Mouse (Mus musculus) embryonic fibroblast, embryonic 13.5 days (primary cell): ENCODE results near the gene Olfr572. TPM values are rescaled to one million over a fixed set of nuclear protein-coding genes. Genes with fewer than 3 reads are reported as not detected.

Experiments
- H3K27ac ChIP-seq: 2 replicates; pipeline ENCODE4 v1.5.1; 2012; ENCODE audit warnings: low read length, control low read depth, inconsistent platforms; ENCODE audit not compliant: insufficient read depth
- H3K4me1 ChIP-seq: 2 replicates; pipeline ENCODE4 v1.6.1; 2011; ENCODE audit warnings: low read length; ENCODE audit not compliant: control insufficient read depth, insufficient read depth
- H3K4me3 ChIP-seq: 2 replicates; pipeline ENCODE4 v1.5.1; 2011; ENCODE audit warnings: mild to moderate bottlenecking, control low read depth, low read length; ENCODE audit not compliant: insufficient read depth
- CTCF ChIP-seq: IDR thresholded peaks from 2 replicates; pipeline ENCODE4 v1.5.1; 2011; ENCODE audit warnings: mild to moderate bottlenecking, control low read depth, low read length, moderate library complexity, borderline replicate concordance; ENCODE audit not compliant: insufficient read depth
- POLR2A ChIP-seq: IDR thresholded peaks from 2 replicates; pipeline ENCODE4 v1.6.1; 2011; ENCODE audit warnings: low read depth, mild to moderate bottlenecking, control low read depth, low read length, moderate library complexity
- polyA plus RNA-seq: library from polyadenylated mRNA; stranded (reverse); fragments of >200 nt; gene quantifications from 2 replicates; pipeline ENCODE4 v1.2.4, GENCODE M21; 2011; ENCODE audit warnings: low read depth; ENCODE audit not compliant: missing spikeins, insufficient read length

Olfr572 gene
- not detected in 2 replicates for polyA plus RNA-seq

- TF ChIP-seq POLR2A (no peak), CTCF (no peak)
- Histone ChIP-seq H3K4me1 (no peaks in the 10 kb centered on the region), H3K27ac (no peak within 1 kb of the TSS), H3K4me3 (no peak within 1 kb of the TSS)
Measured at GRCm38 (mm10) chr7:102924109-102924508, at the start of gene Olfr572. TSS of gene Olfr572 (plus strand) at chr7:102924409.

GRCm38 (mm10) chr7:102876822-102877221 lies 47.4 kb upstream of the Olfr572 start, which contains the start of gene Olfr568:
TSS of gene Olfr568 (plus strand) at chr7:102877122.
- Histone ChIP-seq H3K27ac (no peak within 1 kb of the TSS), H3K4me3 (no peak within 1 kb of the TSS), H3K4me1 (no peaks in the 10 kb centered on the region)
- TF ChIP-seq CTCF (no peak), POLR2A (no peak)

GRCm38 (mm10) chr7:102890782-102891181 lies 33.4 kb upstream of the Olfr572 start, which contains the start of gene Olfr569:
TSS of gene Olfr569 (minus strand) at chr7:102890882.
- no peak within 1 kb of the TSS for H3K27ac ChIP-seq

GRCm38 (mm10) chr7:102915261-102915660 lies 8.9 kb upstream of the Olfr572 start:
- Histone ChIP-seq H3K4me1 (no peaks in the 10 kb centered on the region), H3K27ac (no peak overlapping the region), H3K4me3 (no peak overlapping the region)
- TF ChIP-seq POLR2A (no peak), CTCF (no peak)

More at GRCm38 (mm10) chr7:102890782-102891181, 33.4 kb upstream of the Olfr572 start, which contains the start of gene Olfr569:
- H3K4me1 ChIP-seq = no peaks in the 10 kb centered on the region
- TF ChIP-seq POLR2A (no peak), CTCF (no peak)
- no peak within 1 kb of the TSS for H3K4me3 ChIP-seq

GRCm38 (mm10) chr7:102916405-102916804 lies 7.8 kb upstream of the Olfr572 start:
- no peak overlapping the region for H3K27ac ChIP-seq
- no peak for TF ChIP-seq POLR2A
- no peak for TF ChIP-seq CTCF

GRCm38 (mm10) chr7:102917032-102917875 lies 7.0 kb upstream of the Olfr572 start, which contains the start of gene Olfr571:
TSS of gene Olfr571 (minus strand) at chr7:102917536.
- TF ChIP-seq CTCF = no peak
- no peak for TF ChIP-seq POLR2A
- no peak within 1 kb of the TSS for H3K27ac ChIP-seq
- no peak within 1 kb of the TSS for H3K4me3 ChIP-seq
- H3K4me1 ChIP-seq = no peaks in the 10 kb centered on the region

More at GRCm38 (mm10) chr7:102916405-102916804, 7.8 kb upstream of the Olfr572 start:
- H3K4me1 ChIP-seq = no peaks in the 10 kb centered on the region
- no peak overlapping the region for H3K4me3 ChIP-seq

- H3K4me3 ChIP-seq = no peak overlapping the region
- H3K27ac ChIP-seq = no peak overlapping the region
- TF ChIP-seq POLR2A (no peak), CTCF (no peak)
- H3K4me1 ChIP-seq = no peaks in the 10 kb centered on the region
Measured at GRCm38 (mm10) chr7:102919632-102920031, 4.6 kb upstream of the Olfr572 start.

- Histone ChIP-seq H3K4me3 (no peak overlapping the region), H3K4me1 (no peaks in the 10 kb centered on the region), H3K27ac (no peak overlapping the region)
- TF ChIP-seq CTCF (no peak), POLR2A (no peak)
Measured at GRCm38 (mm10) chr7:102927105-102927504, 2.9 kb downstream of the Olfr572 start.

- Histone ChIP-seq H3K27ac (no peak within 1 kb of the TSS), H3K4me3 (no peak within 1 kb of the TSS), H3K4me1 (no peaks in the 10 kb centered on the region)
- no peak for TF ChIP-seq CTCF
- TF ChIP-seq POLR2A = no peak
Measured at GRCm38 (mm10) chr7:102942475-102942874, 18.3 kb downstream of the Olfr572 start, which contains the start of gene Olfr573-ps1. TSS of gene Olfr573-ps1 (minus strand) at chr7:102942575.

GRCm38 (mm10) chr7:102943417-102943816 lies 19.2 kb downstream of the Olfr572 start:
- no peak for TF ChIP-seq CTCF
- no peaks in the 10 kb centered on the region for H3K4me1 ChIP-seq
- H3K4me3 ChIP-seq = no peak overlapping the region
- no peak overlapping the region for H3K27ac ChIP-seq
